Mouse (Mus musculus): ENCODE measurements around the gene Csrnp2.

DNA sequence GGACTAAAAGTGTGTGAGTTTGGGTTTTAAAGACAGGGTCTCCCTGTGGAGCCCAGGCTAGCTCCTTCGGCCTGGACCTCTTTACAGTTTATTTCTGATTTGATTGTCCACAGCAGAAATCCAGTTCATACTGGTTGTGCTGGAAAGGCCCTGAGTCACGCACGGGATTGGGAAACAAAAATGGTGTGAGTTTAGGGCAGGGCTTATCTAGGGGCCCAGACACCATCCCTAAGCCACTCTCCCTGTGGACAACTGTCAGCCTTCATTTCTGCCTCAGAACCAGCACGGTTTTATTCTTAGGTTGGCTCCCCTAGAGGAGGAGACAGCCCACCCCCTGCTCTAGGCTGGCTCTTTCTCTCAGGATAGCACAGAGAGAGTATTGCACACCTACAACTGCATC lies 62.1 kb downstream of the Csrnp2 start:
- TF ChIP-seq CTCF (IDR thresholded peaks at IDR 0.05; ENCODE audit: borderline replicate concordance, insufficient read depth, low read length) (no peak), POLR2A (IDR thresholded peaks at IDR 0.05; ENCODE audit: low read depth, low read length) (no peak)

Measured in embryonic fibroblast, embryonic 13.5 days (primary cell).